Mouse (Mus musculus) monocyte, adult 5-6 weeks (primary cell): ENCODE measurements at regions not wholly inside any gene's neighbourhood (a gene's known extent, or its start where the extent isn't known, plus 50 kb on each side); places are given as distances from the start of the nearest gene placed in this dataset.

Source experiments
- ATAC-seq: fragments of 153-309, 156-312 bp; replicated peaks from 2 replicates; pipeline ENCODE4 v1.8.0; 2017; ENCODE audit warnings: mild to moderate bottlenecking; ENCODE audit not compliant: low TSS enrichment, insufficient number of reproducible peaks, severe bottlenecking, poor library complexity, low FRiP score

DNA sequence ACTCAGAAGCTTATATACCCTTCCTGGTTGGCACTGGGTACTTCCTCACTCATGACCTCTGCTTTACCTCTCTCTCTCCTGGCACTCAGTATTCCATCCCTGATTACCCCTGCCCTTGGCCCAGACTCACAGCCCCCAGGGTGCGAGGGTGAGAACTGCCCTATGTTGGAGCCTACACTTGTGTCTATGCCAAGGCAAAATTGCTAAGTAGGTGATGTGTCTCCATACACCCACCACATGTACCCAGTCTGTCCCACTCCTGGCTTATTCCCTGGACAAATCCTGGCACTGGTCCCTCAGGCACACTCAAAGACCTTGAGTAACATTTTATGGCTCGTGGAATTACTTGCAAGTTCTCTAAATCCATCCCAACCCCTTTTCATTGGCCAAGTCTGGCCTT lies 114.5 kb upstream of the Cd180 start:
- ATAC-seq = no peak

DNA sequence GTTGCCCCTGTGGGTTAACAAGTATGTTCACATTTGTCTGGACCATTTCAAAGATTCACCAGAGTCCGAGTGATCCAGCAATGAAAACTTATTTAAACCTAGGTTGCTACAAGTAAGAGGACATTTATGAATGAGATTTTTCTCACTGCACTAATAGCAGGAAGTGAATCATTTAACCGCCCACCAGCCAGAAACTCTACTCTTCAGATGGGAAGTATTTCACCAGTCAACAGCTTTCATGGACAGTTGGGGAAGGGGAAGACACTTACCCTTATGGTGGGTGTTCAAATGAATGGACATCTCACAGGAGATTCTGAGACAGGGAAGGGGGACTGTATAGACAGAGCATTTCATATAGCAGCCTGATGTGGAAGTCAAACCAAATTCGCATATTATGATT lies 113.7 kb upstream of the Cd180 start:
- ATAC-seq = no peak

DNA sequence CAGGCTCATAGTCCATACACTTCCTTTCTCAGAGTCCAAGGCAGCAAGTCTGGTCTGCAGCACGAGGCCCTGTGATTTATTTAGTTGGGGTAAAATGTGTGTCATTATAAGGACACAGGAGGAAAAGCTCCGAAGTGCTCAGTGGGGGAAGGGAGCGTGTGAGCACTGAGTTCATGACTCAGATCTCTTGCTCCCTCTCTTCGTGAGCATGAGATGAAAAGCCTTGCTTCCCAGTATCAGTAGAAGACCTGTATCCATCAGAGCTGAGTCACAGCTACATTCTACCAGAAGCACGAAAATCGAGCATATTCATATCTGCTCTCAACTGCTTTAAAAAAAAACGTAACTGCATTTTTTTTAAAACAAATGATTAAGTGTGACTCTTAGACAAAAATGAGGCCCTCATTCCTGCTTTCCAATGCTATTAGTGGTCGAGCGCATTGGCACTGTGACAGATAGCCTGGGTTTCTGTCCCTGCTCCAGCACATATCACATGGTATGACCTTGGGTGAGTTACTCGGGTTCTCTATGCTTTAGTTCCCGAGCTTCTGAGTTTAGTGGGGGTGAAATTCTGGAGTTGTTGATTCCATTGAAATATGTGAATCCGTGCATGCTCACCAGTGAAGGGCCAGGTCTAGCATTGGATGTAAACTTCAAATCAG lies 109.2 kb upstream of the Cd180 start:
- ATAC-seq = no peak

DNA sequence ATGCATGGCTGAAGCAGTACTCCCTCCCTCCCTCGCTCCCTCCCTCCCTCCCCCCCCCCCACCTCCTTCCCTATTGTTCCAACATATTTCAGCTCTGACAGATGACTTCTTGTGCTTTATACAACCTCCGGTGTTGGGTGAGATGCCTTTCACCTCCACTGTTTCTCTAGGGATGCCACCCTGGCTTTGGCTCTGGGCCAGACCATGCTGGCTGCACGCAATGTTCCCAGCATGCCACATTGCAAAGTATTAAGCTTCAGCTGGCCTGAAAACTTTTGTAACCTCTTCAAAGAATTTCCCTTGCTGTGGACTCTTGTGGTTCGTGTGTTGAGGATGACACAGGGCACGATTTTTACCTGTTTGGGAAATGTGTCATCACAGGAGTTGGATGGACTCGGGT lies 107.1 kb upstream of the Cd180 start:
- ATAC-seq = no peak

DNA sequence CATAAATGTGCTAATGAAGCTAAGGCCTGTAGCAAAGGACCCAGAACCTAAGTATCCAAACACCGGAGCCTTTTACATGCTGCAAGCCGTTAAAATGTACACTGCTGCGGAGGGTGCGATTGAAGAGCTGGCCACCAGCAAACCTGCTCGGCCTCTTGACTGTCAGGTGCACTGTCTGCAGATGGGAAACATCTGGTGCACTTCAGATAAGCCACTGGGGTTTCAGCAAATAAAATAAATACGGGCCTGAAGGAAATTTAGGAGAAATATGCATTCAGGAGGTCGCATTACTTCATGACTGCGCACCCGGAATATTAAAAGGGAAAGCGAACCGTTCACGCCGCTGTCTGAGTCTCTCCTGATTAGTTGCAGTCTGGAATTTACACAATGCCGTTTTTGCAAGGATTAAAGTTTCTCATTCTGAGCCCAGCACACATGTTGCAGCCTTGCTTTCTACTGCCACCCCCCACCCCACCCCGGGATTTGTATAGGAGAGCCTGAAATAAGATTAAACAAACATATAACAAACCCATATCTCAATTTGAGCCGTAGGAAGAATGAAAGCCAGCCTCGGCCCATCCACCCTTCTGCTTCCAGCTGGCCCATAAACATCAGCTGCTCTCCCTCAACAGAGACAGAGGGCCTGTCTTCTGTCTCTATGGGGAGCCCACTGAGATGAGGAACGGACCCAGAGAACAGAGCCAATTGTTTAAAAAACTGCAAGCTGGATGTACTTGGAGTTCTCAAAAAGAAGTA lies 103.5 kb upstream of the Cd180 start:
- no peak for ATAC-seq

DNA sequence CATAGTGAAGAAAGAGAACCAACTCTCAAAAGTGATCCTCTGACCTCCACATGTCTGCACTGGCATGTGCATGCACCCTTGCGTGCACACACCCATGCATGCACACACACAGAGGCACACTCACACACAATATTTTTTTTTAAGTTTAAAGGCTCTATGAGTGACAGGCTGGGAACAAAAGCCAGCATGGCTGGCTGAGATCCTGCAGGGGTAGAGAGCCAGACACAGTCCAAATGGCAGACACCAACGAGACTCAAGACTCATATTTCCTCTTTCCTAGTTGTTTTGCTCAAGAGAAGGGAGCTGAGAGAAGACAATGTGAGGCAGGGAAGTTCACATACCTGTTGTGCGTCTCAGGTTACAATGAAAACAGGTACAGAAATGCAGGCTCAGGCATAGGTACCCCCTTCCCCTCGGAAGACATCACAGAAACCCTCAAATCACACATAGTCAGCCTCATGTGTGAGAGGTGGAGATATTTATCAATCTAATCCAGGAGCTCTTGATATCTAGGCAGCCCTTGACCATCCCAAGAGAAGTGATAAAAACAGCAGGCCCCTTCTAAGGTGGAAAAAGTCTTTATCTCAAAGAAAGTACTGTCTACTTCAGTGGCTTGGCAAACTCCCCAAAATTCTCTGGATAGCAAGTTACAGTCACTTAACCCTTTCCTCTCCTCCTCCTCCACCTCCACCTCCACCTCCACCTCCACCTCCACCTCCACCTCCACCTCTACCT lies 101.4 kb upstream of the Cd180 start:
- ATAC-seq = no peak

DNA sequence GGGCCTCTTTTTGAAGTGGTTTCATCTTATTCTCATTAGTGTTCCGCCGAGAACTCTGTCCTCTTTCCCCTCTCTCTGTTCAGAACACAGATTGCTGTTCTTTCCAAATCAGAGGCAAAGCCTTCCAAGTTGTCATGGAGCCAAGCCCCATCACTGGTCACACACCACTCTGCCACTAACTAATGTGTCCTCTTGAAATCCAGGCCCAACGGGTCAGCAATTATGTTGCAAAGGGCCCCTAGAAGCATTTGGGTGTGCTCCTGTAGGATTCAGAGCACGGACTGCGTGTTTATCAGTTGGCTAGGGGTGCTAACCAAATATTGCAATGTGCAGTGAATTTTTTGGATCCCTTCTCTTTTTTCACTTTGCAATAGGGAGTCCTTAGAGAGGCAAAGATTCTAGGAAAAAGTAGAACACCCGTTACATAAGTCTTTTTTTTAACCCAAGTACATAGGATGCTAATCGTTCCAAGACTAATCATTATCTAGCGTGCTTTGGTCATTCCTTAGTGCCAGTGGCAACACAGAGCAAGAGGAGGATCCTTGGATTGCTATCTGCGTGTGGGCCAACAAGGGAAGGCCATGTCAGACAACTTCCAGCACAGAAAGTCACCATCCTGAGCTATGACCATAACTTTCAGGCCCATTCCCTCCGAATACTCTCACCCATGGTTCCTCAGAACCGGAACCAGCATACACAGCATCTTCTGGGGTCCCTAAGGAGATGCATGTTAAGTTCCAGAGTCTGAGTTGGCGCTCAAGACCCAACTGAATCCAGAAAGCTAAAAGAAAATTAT lies 99.8 kb upstream of the Cd180 start:
- ATAC-seq = no peak

DNA sequence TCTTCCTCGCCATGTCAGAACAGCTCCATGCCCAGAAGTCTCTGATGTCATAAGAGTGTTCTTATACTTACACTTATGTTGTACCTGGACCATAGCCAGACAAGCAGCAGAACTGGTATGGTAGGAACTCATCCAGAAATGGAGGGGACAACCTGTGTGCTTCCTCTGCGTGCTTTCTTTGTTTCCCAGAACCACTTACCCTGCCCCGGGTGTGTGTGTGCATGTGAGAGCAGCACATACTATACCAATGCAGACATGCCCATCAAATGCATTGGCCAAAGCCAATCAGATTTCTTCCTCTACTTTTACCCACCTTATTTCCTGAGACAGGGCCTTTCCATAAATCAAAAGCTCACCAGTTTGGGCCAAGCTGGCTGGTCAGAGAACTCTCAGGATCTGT lies 99.2 kb upstream of the Cd180 start:
- no peak for ATAC-seq

DNA sequence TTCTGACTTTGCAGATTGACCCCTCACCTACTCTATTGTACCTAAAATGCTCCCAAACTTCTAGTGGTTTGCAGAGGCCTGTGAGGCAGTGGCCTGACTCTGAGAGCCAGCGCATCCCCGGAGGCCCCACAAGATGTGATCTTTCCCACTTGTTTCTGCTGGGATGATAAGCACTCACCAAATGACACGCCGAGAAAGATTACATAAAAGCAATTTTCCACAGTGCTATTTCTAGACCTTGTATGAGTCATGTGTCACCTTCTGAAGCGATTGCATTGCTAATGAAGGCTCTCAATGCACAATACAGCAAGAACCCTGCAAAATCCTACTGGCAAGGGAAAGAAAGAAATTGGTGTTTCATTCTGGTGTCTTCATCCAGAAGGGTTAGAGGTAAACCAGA lies 97.8 kb upstream of the Cd180 start:
- no peak for ATAC-seq

DNA sequence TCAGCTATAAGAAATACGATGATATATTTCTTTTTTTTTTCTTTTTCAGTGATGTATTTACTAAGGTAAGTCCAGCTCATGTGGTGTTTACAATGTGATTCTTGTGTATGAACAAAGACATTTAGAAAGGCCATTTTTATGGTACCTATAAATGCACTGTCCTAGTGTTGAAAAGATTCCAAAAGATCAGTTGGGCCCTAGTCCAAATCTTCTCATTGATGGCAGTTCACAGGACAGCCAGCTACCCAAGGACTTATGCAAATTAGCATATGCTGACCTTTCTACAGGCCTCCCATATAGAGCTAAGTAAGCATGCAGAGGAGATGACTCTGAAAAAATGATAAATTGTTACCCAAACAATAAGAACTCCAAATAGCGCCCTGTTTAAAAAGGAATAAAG lies 97.3 kb upstream of the Cd180 start:
- ATAC-seq = no peak

DNA sequence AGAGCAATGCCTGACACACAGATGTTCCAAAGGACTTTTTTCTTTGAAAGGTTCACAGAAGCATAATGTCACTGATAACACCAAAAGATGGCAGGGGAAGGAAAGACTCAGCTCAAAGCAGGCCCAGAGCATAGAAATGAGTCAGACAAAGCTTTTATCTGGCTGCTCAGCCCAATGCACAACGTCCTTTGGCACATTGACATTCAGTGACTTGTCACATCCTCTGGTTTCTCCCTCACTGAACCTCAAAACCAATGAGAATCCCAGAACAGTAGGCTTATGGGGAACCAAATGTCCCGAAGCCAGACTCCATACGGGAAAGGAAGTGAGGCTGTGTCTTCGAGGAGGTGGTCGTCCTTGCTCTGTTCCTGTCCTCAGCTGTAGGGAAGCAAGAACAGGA lies 95.2 kb upstream of the Cd180 start:
- no peak for ATAC-seq

DNA sequence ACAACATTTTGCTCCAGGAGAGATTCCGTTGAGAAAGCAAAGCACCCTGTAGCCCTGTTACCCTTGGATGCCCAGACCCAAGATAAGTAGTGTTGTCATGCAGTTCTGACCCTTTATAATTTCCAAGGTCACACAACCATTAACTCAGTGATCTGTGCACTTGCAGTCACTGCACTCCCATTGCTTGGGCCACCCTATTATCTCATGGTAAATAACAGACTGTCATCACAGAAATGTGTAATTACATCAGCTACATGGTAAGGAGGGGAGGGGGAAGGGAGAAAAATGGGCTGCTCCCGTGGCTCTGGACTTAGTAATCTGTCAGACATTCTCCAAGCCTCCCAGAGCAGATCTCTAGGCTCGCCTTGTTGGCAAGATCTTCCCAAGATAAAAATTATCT lies 93.8 kb upstream of the Cd180 start:
- no peak for ATAC-seq

DNA sequence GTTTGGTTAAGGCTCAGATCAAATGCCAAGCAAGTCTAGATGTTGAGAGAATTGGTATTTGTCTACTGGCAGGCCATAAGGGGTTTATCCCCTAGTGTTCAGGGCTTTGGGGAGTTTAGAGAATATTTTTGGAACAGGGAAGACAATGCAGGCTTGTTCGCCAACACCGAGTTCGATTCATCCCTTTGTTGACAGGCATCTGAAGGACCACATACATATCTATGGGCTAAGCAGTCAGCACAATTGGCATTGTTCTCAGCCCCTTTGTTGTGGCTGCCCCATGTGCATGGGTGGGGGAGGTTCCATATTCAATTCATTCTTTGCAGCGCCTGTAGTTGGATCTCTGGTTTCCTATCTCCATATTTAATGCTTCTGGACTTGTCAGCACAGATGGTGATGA lies 93.3 kb upstream of the Cd180 start:
- ATAC-seq = no peak

DNA sequence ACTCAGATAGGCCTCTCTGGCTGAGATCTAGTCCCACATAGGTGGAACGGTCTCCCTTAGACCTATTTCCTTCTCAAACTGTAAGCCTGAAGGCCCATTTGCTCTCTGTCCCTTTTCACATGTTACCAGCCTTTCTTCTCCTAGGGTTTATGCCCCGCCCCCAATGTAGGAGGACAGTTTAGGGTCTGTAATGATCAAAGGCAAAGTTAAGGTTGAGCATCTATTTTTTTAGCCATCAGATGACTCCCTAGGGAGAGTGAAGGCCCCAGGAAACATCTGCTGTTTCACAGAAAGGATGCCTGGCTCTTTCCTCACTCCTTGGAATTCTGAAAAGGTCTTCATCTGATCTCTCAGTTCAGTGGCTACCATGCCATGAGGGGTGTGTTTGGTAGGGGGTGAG lies 68.9 kb upstream of the Cd180 start:
- ATAC-seq = no peak

DNA sequence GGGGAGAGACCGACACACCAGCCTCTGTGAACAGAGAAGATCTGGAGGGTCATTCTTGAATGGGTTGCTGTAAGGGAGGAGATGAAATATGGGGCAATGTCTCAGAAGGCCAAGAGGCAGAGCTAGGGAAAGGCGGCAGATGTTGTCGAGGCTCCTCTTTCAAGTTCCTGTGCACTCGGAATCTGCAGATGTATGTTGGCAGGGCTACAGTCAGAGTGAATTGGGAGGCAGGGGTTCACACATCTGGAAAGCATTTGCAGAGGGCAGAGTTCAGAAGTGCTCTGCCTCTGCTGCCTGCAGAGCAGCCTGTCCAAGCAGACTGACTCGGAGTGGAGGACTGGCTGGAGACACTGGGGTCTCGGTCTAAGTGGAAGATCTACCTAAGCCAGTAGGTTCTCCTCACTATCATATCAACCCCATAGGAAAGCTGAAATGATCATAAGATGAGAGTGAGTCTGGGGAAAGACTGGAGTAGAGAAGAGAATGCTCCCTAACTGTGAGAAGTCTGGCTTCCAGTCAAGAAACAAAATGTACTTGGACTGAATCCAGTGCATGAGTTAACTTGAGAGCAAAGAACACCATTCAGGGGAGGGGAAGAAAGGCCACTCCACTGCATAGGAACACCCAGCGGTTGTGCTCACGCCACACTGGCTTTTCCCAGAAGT lies 68.1 kb upstream of the Cd180 start:
- no peak for ATAC-seq

DNA sequence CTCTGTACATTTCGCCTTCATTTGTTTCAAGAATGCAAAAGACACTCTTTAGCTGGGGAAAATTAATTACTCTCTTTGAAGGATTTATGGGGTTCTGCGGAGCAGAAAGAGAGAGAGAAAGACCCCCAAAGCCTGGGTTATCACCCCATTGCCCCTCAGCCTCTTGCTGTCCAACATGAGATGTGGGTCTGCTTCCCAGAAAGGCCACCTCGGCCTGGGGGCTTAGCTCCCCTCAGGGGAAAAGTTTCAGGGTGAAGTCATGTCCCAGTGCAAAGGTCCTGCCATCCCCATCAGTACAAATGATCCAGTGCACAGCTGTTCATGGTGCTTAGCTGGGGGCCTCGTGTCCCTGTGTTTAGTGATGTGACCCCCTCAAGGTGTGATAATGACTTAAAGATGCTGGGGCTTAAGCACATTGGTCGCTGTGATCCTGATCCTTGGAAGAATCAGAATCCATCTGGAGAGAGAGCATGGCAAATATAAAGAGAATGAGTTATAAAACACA lies 67.5 kb upstream of the Cd180 start:
- no peak for ATAC-seq

DNA sequence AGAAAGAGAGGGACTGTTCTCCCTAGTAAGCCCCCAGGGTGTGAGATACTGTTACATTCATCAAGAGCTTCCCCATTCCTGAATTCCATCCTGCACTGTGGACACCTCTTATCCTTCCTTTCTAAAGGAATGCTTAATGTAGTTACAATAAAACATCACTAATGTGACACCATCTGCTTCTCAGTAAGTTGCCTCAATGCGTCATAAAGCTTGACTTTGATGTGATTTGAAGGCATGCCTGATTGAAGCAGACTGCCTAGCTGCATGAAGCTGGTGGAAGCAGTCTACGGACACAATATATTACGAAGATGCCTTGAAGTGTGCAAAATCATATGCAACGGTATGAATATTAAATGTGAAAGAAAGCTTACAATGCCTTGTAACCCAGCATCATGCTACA lies 65.6 kb upstream of the Cd180 start:
- ATAC-seq = no peak

DNA sequence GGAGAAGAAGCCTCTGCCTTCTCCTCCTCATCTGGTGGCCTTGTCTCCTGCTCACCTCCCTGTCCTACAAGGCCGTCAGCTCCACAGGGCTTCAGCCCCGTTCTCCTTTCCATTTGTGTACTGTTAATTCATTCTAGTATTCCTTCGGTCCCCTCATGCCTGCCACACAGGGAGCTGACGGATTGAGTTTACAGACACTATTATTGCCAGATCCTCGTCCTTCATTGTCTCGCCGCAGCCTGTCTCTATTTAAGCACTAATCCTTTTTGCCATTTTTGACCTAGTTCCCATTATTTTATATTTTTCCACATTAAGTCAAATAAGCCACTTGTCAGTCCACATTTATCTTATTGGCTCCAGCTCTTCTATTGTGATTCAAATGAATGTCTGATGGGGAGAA lies 64.2 kb upstream of the Cd180 start:
- ATAC-seq = no peak
